Mouse (Mus musculus) heart, postnatal 0 days (tissue): ENCODE results near the gene Nrros. TPM values are rescaled to one million over a fixed set of nuclear protein-coding genes. Genes with fewer than 3 reads are reported as not detected.

Experiments
- ATAC-seq: fragments of 200-750 bp; cut with Nextera tagmentation; 2 replicates; pipeline ENCODE4 v1.8.0; 2017; ENCODE audit warnings: low read depth, moderate number of reproducible peaks, moderate library complexity; ENCODE audit not compliant: insufficient read depth
- DNase-seq: peaks from one replicate; pipeline ENCODE4 v3.0.0-alpha.2; 2016; ENCODE audit warnings: low spot score
- H3K27ac ChIP-seq: fragments of 300-500 bp; sonication (generic); 2 replicates; pipeline ENCODE4 v1.5.1; 2014; ENCODE audit warnings: low read depth, mild to moderate bottlenecking
- H3K27me3 ChIP-seq: fragments of 300-500 bp; sonication (generic); 2 replicates; pipeline ENCODE4 v1.6.1; 2014; ENCODE audit warnings: low read length, mixed read lengths; ENCODE audit not compliant: control insufficient read depth, insufficient read depth
- H3K36me3 ChIP-seq: fragments of 300-500 bp; sonication (generic); replicated peaks from 2 replicates; pipeline ENCODE4 v1.6.1; 2014; ENCODE audit warnings: low read length, mixed read lengths; ENCODE audit not compliant: control insufficient read depth, insufficient read depth
- H3K4me1 ChIP-seq: fragments of 300-500 bp; sonication (generic); 2 replicates; pipeline ENCODE4 v1.6.1; 2014; ENCODE audit warnings: antibody characterized with exemption; ENCODE audit not compliant: control insufficient read depth, insufficient read depth
- H3K4me2 ChIP-seq: fragments of 300-500 bp; sonication (generic); 2 replicates; pipeline ENCODE4 v1.6.1; 2014; ENCODE audit warnings: low read depth, mild to moderate bottlenecking, low read length, moderate library complexity
- H3K4me3 ChIP-seq: fragments of 300-500 bp; sonication (generic); 2 replicates; pipeline ENCODE4 v1.5.1; 2014; ENCODE audit warnings: low read depth, low read length
- H3K9ac ChIP-seq: fragments of 300-500 bp; sonication (generic); replicated peaks from 2 replicates; pipeline ENCODE4 v1.6.1; 2014; ENCODE audit warnings: low read depth, low read length, mixed read lengths
- H3K9me3 ChIP-seq: fragments of 300-500 bp; sonication (generic); replicated peaks from 2 replicates; pipeline ENCODE4 v1.6.1; 2016; ENCODE audit warnings: low read length; ENCODE audit not compliant: control insufficient read depth
- CTCF ChIP-seq: IDR thresholded peaks from 2 replicates; pipeline ENCODE4 v1.5.1; 2016; ENCODE audit warnings: antibody characterized with exemption, control low read depth, low read depth
- EP300 ChIP-seq: IDR thresholded peaks from 2 replicates; pipeline ENCODE4 v1.6.1; 2016; ENCODE audit warnings: antibody characterized with exemption, low read depth
- WGBS: fragments of 180-500 bp; shearing (Covaris S2); extraction: QIAGEN DNeasy Blood & Tissue Kit; methylation state at CpG from one replicate; pipeline ENCODE4 v1.1.7; 2014; 5-methylcytosine and 5-hydroxymethylcytosine counted together
- polyA plus RNA-seq: library from polyadenylated mRNA; unstranded; fragments of >200 nt; fragmentation: Nextera tagmentation; extraction: Ambion mirVana; gene quantifications from 2 replicates; pipeline ENCODE4 v1.2.1, GENCODE M21; 2015
- total RNA-seq: library from RNA; depleted of rRNA; stranded (reverse); fragments of >200 nt; gene quantifications from 2 replicates; pipeline ENCODE4 v1.2.3, GENCODE M21; 2014; ENCODE audit warnings: low replicate concordance

Gene Nrros
- total and polyA plus RNA-seq, 2 experiments from 2014 or later: 6.1 to 13.4 TPM

DNA sequence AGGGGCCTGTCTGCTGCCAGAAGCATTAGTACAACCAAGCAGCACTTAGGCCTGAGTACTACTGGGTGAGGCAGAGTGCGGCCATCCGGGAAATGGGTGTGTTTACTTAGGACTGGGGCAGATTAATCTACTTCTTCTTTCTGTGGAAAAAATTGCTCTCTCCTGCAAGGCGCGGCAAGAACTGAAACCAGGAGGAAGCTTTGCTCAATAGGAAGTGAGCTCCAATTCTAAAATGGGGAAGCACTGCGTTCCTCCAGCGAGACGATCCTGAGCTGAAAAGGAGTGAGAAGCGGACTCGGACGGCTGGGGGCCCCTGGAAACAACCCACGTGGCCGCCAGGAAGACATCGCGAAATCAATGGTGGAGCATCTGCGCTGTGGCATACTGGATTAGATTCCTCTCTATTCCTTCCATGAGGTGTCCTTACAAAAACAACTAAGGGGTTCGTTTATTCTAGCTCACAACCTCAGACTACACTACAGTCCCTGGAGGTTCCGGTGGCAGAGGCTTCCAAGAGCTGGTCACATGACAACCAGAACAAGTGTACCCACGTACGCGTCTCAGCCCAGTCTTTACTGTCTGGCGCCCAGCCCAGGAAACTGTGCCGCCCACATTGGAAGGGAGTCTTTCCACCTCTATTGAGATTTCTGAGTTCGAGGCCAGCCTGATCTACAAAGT, 51.7 kb downstream of the Nrros start:
- H3K4me3 ChIP-seq: peak overlapping the region; percentile 12; the same call in 1 of the 2 replicates
- TF ChIP-seq CTCF: no peak
- TF ChIP-seq EP300: no peak
- no peaks in the 10 kb centered on the region for H3K36me3 ChIP-seq

GRCm38 (mm10) chr16:32110951-32111699, 54.3 kb downstream of the Nrros start:
- H3K9me3 ChIP-seq: no peaks in the 10 kb centered on the region
- DNase-seq (no peak), ATAC-seq (no peak)
- no peak overlapping the region for H3K27ac ChIP-seq
- no peak overlapping the region for H3K9ac ChIP-seq
- 56% methylated on average over 15 of the region's 15 CpGs for WGBS
- no peak for TF ChIP-seq EP300
- peak; percentile 2; the same call in 1 of the 2 replicates for TF ChIP-seq CTCF
- H3K27me3 ChIP-seq: no peaks in the 10 kb centered on the region
- H3K4me2 ChIP-seq: no peak overlapping the region
- H3K4me3 ChIP-seq: no peak overlapping the region
- H3K36me3 ChIP-seq: peaks cover 16% of the 10 kb centered on the region; the same call in 1 of the 2 replicates
- no peaks in the 10 kb centered on the region for H3K4me1 ChIP-seq

More for the DNA sequence above, 51.7 kb downstream of the Nrros start:
- Histone ChIP-seq H3K4me2 (peak overlapping the region; percentile 34; the same call in 1 of the 2 replicates), H3K9ac (peak overlapping the region; percentile 6; the same call in 1 of the 2 replicates), H3K27me3 (no peaks in the 10 kb centered on the region), H3K27ac (peak overlapping the region; percentile 52), H3K4me1 (no peaks in the 10 kb centered on the region), H3K9me3 (no peaks in the 10 kb centered on the region)
- DNase-seq: peak; percentile 41
- peak; percentile 57 for ATAC-seq
- WGBS: 38% methylated on average over 23 of the region's 23 CpGs

GRCm38 (mm10) chr16:32108578-32108977, 56.8 kb downstream of the Nrros start:
- no peaks in the 10 kb centered on the region for H3K27me3 ChIP-seq
- H3K9ac ChIP-seq: no peak overlapping the region
- DNase-seq: no peak
- peaks cover 25% of the 10 kb centered on the region; the same call in 1 of the 2 replicates for H3K36me3 ChIP-seq
- 79% methylated on average over 2 of the region's 2 CpGs for WGBS
- no peak overlapping the region for H3K4me3 ChIP-seq
- ATAC-seq: no peak
- no peak overlapping the region for H3K4me2 ChIP-seq
- no peak for TF ChIP-seq CTCF
- no peak for TF ChIP-seq EP300
- H3K9me3 ChIP-seq: no peaks in the 10 kb centered on the region; the same call in 1 of the 2 replicates
- no peak overlapping the region for H3K27ac ChIP-seq
- H3K4me1 ChIP-seq: no peaks in the 10 kb centered on the region

GRCm38 (mm10) chr16:32108170-32108569, 57.2 kb downstream of the Nrros start:
- no peak overlapping the region for H3K4me3 ChIP-seq
- H3K9ac ChIP-seq: no peak overlapping the region
- H3K27ac ChIP-seq: peak overlapping the region; percentile 30; the same call in 1 of the 2 replicates
- no peaks in the 10 kb centered on the region for H3K4me1 ChIP-seq
- peaks cover 26% of the 10 kb centered on the region; the same call in 1 of the 2 replicates for H3K36me3 ChIP-seq
- no peaks in the 10 kb centered on the region for H3K27me3 ChIP-seq
- DNase-seq: no peak
- TF ChIP-seq EP300 (no peak), CTCF (no peak)
- no peak for ATAC-seq
- H3K9me3 ChIP-seq: no peaks in the 10 kb centered on the region; the same call in 1 of the 2 replicates
- H3K4me2 ChIP-seq: no peak overlapping the region
- 70% methylated on average over 7 of the region's 7 CpGs for WGBS

- Histone ChIP-seq H3K9me3 (no peaks in the 10 kb centered on the region; the same call in 1 of the 2 replicates), H3K4me2 (no peak overlapping the region), H3K27ac (peak overlapping the region; percentile 30; the same call in 1 of the 2 replicates), H3K9ac (no peak overlapping the region), H3K36me3 (peaks cover 31% of the 10 kb centered on the region; the same call in 1 of the 2 replicates), H3K4me3 (no peak overlapping the region), H3K27me3 (no peaks in the 10 kb centered on the region), H3K4me1 (no peaks in the 10 kb centered on the region)
- DNase-seq: no peak
- 78% methylated on average over 12 of the region's 12 CpGs for WGBS
- ATAC-seq: no peak
- TF ChIP-seq EP300 (no peak), CTCF (no peak)
These were observed 57.9 kb downstream of the Nrros start for GRCm38 (mm10) chr16:32107342-32108045.
